Mouse (Mus musculus) layer of hippocampus, postnatal 14 days (tissue): ENCODE measurements around the gene Krt28. TPM values are rescaled to one million over a fixed set of nuclear protein-coding genes. Genes with fewer than 3 reads are reported as not detected.

ENCODE experiments used
- DNase-seq, 2 experiments: peaks; one replicate each; pipeline ENCODE4 v3.0.0; 2021 to 2022; ENCODE audit warnings: low spot score in 2 of 2, mixed read lengths in 1 of 2
- total RNA-seq, 2 experiments: library from RNA; stranded (reverse); gene quantifications; 2 replicates each; pipeline ENCODE4 v1.2.3; 2021

Gene Krt28
- total RNA-seq, 2 experiments from 2014 or later = 0.32 to 0.45 TPM

DNA sequence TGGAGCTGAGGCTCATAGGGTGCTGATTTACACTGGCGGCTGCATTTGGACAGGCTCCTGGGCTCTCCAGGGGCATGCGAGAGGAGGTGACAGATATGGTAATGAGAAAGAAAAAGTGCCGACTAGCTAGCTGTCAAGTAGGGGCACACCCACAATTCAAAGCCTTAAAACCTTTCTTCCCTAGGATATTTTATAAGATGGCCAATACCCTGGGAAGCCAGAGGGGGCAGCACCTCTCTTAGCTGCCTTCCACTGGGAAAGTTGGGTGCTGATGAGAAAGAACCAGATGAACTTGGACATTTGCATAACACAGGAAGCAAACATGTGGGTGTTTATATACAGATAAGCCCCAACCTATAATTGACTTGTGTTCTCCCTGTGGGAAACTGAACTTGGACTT lies 5.5 kb downstream of the Krt28 start:
- no peak for DNase-seq

DNA sequence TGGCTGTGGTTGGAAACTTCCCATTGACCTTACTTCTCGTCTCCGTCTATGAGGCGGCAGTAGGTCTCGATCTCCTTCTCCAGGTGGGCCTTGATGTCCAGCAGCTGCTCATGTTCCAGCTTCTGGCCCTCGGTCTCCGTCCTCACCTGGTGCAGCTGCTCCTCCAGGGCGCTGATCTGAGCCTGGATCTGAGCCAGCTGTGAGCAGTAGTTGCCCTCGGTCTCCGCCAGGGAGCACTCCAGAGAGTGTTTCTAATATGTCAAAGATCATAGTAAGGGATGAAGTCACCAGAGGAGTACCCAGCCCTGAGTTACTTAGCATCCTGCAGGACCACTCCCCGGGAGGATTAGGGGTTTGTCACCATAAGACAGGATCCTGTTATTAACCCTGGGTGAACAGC lies 7.9 kb downstream of the Krt28 start:
- no peak for DNase-seq

DNA sequence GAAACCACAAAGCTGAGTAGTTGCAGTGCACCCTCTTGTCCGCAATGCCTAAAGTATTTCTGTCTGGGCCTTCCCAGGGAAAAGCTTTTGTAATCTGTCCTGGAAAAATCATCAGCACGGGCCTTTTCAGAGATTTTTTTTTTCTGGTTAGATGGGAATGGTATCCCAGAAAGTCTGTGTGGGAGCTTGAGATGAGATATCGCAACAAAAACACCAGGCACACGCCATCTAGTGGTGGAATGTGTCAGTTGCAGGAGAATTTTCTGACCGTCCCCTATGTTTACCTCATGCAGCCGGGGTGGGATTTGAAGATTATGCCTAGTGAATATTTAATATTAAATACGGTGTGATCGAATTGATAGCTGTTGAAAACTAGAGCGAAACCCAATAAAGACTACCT lies 10.3 kb downstream of the Krt28 start:
- peak in 1 of 2 experiments; percentile 41 for DNase-seq

DNA sequence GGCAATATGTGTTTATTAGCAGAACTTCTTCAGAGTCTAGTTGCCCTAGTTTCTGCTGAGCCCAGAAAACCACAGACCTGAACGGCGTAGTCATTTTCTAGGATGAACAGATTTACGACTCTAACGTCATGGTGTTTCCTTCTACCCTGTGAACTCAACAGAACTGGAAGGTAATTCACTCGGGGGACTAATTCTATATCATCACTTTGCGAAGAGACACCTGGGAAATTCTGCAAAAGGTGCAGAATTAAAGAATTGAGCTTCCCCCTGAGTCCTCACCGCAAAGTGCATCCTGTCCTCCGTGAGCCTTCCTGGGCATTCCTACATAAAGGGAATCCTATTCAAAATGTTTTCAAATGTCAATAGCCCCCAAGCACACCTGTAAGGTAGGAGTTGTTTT lies 13.3 kb downstream of the Krt28 start:
- DNase-seq = no peak

DNA sequence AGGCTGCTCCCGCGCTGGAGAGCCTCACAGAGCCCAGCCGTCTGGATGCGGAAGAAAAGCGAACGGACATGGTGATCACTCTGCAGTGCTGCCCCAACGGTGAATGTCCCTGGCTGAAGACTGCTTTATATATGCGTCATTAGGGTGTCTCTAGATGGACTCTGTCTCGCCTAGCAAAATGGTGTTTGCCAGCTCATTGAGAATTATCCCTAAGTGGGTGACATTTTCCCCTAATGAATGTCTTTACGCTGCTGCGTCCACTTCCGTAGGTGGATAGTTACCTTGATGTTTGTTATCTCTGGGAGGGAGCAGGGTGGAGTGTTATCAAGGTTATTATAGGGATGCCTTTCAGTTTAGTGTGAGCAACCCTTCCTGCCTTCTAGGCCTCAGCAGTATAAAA lies 23.7 kb downstream of the Krt28 start, which contains the start of gene Krt27:
Gene Krt27, minus strand, starts transcription at position 101 of the 400 bp plus-strand sequence.
- no peak for DNase-seq

DNA sequence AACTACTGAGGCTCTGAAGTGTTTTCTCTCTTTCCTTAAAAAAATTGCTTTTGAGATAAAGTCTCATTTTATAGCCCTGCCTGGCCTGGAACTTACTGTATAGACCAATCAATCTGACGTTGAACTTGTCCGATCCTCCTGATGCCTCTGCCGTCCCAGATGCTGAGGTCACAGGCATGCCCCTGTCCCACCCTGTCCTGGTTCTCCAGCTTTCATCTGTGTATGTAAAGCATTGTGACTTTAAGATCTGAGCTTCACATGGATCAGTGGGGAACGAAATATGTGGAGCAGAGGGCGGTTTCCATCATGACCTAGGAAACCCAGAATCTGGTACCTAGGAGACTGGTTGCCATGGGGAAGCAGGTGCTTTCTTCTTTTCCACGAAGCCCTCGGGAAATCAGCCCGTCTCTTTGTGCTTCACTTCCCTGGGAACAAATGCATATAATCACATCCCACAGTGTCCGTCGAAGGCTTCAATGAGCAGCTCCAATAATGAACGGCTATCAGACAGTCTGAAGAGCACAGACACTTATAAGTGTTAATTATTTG lies 35.3 kb downstream of the Krt28 start:
- DNase-seq = no peak

DNA sequence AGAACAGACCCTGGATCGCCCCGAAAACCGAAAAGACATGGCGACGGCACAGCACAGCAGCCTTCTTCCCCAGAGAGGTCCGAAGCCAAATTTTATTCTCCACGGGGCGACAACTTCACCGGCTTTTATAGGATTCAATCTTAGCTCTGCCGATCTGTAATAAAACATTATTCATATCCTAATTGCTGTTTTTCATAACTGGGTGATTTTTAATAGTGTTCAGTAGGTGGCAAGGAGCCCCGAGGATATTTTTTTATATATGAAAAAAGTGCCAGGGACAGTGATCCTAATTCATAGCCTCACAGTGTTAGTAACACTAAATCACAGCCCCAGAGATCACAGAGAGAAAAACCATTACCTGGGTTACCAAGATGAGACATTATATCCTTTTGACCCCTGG lies 36.8 kb downstream of the Krt28 start, which contains the start of gene Krt26:
Gene Krt26, minus strand, starts transcription at position 101 of the 400 bp plus-strand sequence.
- DNase-seq = no peak

DNA sequence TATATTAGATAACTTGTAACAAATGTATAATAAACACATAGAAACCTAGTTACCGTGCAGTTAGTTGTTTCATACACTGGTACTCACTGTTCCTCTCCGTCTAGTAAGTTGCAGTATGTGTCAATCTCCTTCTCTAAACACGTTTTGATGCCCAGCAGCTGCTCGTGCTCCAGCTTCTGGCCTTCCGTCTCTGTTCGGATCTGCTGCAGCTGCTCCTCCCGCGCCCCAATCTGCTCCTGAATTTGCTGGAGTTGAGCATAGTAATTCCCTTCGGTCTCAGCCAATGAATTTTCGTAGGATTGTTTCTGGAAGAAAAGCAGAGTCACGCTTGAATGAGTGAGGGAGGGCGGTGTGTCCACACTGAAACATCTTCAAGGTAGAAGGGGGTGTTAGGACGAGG lies 41.3 kb downstream of the Krt28 start:
- peak; percentile 75 to 81 for DNase-seq

DNA sequence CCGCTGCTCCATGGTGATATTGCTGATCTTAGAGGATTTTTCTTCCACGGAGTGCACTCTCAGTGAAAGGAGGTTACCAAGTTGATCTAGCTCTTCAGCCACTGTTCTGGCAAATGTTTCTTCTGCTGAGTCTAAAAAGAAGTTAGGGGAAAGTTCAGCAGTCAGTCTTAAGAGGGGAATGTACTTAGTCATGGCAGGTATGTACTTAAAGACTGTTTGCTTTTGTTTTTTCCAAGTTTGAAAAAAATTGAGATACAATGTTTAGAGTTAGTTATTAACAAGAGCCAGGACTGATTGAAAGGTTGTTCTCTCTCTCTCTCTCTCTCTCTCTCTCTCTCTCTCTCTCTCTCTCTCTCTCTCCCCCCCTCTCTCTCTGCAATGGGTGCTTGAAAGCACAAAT lies 45.0 kb downstream of the Krt28 start:
- no peak for DNase-seq

DNA sequence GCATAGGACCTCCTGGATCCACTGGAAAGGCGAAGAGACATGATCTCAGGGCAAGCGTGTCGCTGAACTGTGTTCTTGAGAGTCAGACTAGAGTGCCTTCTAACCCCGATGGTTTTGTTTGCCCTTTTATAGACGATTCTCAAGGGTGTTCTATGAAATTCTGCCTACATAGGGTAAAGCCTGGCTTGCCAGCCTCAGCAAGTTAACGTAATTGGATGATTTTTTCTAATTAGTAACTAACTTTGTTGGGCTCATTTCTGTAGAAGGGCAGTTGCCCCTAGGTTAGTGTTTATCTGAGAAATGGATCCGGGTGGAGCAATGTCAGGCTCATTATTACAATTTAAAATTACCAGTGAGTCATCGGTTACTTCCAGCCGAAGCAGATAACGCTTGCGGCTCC lies 51.9 kb downstream of the Krt28 start, which contains the start of gene Krt25:
Gene Krt25, minus strand, starts transcription at position 101 of the 400 bp plus-strand sequence.
- no peak for DNase-seq

DNA sequence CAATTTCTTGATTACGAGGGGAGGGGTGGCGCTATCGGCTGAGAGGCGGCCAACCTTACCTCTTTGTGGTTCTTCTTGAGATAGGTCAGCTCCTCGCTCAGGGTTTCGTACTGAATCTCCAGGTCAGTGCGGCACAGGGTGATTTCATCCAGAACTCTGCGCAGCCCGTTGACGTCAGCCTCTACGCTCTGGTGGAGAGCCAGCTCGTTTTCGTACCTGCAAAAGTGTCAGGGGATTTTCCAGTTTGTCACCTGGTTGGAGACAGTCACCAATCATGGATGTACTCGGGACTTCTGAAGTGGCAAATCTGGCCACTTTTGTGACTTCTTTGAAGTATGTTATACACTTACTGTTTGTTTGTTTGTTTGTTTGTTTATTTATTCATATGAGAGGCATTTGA lies 53.6 kb downstream of the Krt28 start:
- DNase-seq = no peak

DNA sequence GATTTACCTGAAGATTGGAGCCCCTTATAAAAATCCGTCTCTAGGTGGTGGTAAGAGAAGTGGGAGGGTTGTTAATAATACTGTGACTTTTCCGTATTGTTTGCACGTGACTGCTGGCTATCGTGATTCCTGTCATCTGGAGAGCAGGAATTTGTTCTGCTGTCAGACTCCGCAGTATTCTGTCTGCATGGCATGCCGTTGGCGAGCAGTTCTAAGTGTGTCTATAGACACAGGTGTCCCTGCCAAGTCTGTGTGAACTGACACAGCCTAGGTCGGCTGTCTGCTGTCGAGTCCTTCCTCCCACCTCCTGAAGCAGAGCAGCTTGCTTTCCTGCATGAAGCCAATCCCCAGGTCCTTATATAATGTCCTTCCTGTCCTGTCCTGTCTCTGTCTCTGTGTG lies 55.6 kb downstream of the Krt28 start:
- no peak for DNase-seq

DNA sequence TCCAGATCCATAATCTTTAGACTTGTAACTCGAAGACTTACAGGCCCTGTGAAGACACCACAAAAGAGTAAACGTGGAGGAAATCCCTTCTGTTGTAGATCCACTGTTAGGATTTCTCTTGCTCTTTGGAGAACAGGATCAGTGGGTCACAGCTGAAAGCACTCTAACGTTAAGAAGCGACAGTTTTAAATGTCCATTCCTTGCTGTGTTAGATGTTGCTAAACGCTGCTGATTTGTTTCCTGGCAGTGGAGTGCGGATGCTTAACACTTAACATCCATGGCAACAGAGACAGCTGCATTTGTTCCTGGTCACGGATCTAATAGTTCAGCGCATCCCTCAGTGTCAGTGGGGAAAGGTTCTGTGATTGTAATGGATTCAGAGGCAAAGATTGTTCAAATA lies 58.2 kb downstream of the Krt28 start:
- DNase-seq = no peak

Other genes starting within 250 kb of the Krt28 start
- gene Ccr7, start 219.8 kb downstream of the Krt28 start, total RNA-seq = not detected
- gene Smarce1, start 143.9 kb downstream of the Krt28 start, total RNA-seq = 10 to 100 TPM; 75.4 to 80.2 TPM
- 10 to 100 TPM; 28.4 to 32.8 TPM for gene Krt222, start 130.8 kb downstream of the Krt28 start, total RNA-seq
- gene Krt24, start 89.6 kb downstream of the Krt28 start, total RNA-seq = not detected
- gene Krt25, start 52.0 kb downstream of the Krt28 start, total RNA-seq = not detected
- under 1 TPM in 1 of 2 experiments, not detected in 1; 0.14 TPM for gene Krt26, start 36.9 kb downstream of the Krt28 start, total RNA-seq
- not detected for gene Krt27, start 23.8 kb downstream of the Krt28 start, total RNA-seq
- 10 to 100 TPM; 13.0 to 14.4 TPM for gene Krt10, start 14.5 kb upstream of the Krt28 start, total RNA-seq
- 1 to 10 TPM; 1.1 to 1.5 TPM for gene Krt12, start 47.4 kb upstream of the Krt28 start, total RNA-seq
- not detected for gene Krt20, start 63.2 kb upstream of the Krt28 start, total RNA-seq
- gene Krt23, start 118.2 kb upstream of the Krt28 start, total RNA-seq = not detected
- gene Krt39, start 146.4 kb upstream of the Krt28 start, total RNA-seq = not detected
- gene Krt40, start 168.3 kb upstream of the Krt28 start, total RNA-seq = not detected
- not detected for gene Krtap3-3, start 176.0 kb upstream of the Krt28 start, total RNA-seq
- not detected for gene Krtap3-2, start 181.9 kb upstream of the Krt28 start, total RNA-seq
- gene Gm11939, start 184.6 kb upstream of the Krt28 start, total RNA-seq = not detected
- gene Krtap3-1, start 191.7 kb upstream of the Krt28 start, total RNA-seq = not detected
- not detected for gene Krtap1-5, start 206.1 kb upstream of the Krt28 start, total RNA-seq
- not detected for gene Krtap1-4, start 208.8 kb upstream of the Krt28 start, total RNA-seq
- gene Krtap1-3, start 216.4 kb upstream of the Krt28 start, total RNA-seq = not detected
- gene Krtap9-3, start 223.2 kb upstream of the Krt28 start, total RNA-seq = not detected
- gene Gm11938, start 228.4 kb upstream of the Krt28 start, total RNA-seq = not detected
- gene Gm11937, start 235.3 kb upstream of the Krt28 start, total RNA-seq = not detected
- gene Krtap2-4, start 239.9 kb upstream of the Krt28 start, total RNA-seq = not detected
- not detected for gene Gm11562, start 245.5 kb upstream of the Krt28 start, total RNA-seq